Mouse (Mus musculus): ENCODE measurements at regions not wholly inside any gene's neighbourhood (a gene's known extent, or its start where the extent isn't known, plus 50 kb on each side); places are given as distances from the start of the nearest gene placed in this dataset.

GRCm38 (mm10) chr10:106113083-106113482 lies 271.9 kb upstream of the Mettl25 start:
- Histone ChIP-seq H3K4me3 (replicated peaks; ENCODE audit: low read depth, low read length) (no peak overlapping the region), H3K9ac (ENCODE audit: low read depth, low read length) (no peak overlapping the region), H3K36me3 (ENCODE audit: insufficient read depth, low read length) (no peaks in the 10 kb centered on the region), H3K27me3 (ENCODE audit: insufficient read depth, low read length) (no peaks in the 10 kb centered on the region), H3K4me2 (ENCODE audit: low read length) (no peak overlapping the region), H3K27ac (no peak overlapping the region), H3K4me1 (replicated peaks; ENCODE audit: insufficient read depth, low read length) (no peaks in the 10 kb centered on the region), H3K9me3 (replicated peaks; ENCODE audit: low read length) (no peaks in the 10 kb centered on the region)
- TF ChIP-seq CTCF (IDR thresholded peaks at IDR 0.05; ENCODE audit: low read depth), result no peak
- DNase-seq (ENCODE audit: low spot score), result peak; percentile 27
- no peak for ATAC-seq (replicated peaks; ENCODE audit: low FRiP score, low read depth)
- 33% methylated on average over 3 of the region's 3 CpGs for WGBS

- Histone ChIP-seq H3K36me3 (ENCODE audit: insufficient read depth, low read length) (no peaks in the 10 kb centered on the region), H3K4me3 (replicated peaks; ENCODE audit: low read depth, low read length) (no peak overlapping the region), H3K4me1 (replicated peaks; ENCODE audit: insufficient read depth, low read length) (no peaks in the 10 kb centered on the region), H3K27ac (no peak overlapping the region), H3K27me3 (ENCODE audit: insufficient read depth, low read length) (no peaks in the 10 kb centered on the region), H3K9ac (ENCODE audit: low read depth, low read length) (no peak overlapping the region), H3K9me3 (replicated peaks; ENCODE audit: low read length) (no peaks in the 10 kb centered on the region), H3K4me2 (ENCODE audit: low read length) (no peak overlapping the region)
- 47% methylated on average over 6 of the region's 6 CpGs for WGBS
- TF ChIP-seq CTCF (IDR thresholded peaks at IDR 0.05; ENCODE audit: low read depth), result no peak
- ATAC-seq (replicated peaks; ENCODE audit: low FRiP score, low read depth) (no peak), DNase-seq (ENCODE audit: low spot score) (no peak)
These were observed 273.7 kb upstream of the Mettl25 start for GRCm38 (mm10) chr10:106114743-106115486.

- Histone ChIP-seq H3K27ac (no peak overlapping the region), H3K4me2 (ENCODE audit: low read length) (no peak overlapping the region), H3K9ac (ENCODE audit: low read depth, low read length) (no peak overlapping the region), H3K36me3 (ENCODE audit: insufficient read depth, low read length) (no peaks in the 10 kb centered on the region), H3K9me3 (replicated peaks; ENCODE audit: low read length) (no peaks in the 10 kb centered on the region), H3K27me3 (ENCODE audit: insufficient read depth, low read length) (no peaks in the 10 kb centered on the region), H3K4me1 (replicated peaks; ENCODE audit: insufficient read depth, low read length) (no peaks in the 10 kb centered on the region), H3K4me3 (replicated peaks; ENCODE audit: low read depth, low read length) (no peak overlapping the region)
- no peak for TF ChIP-seq CTCF (IDR thresholded peaks at IDR 0.05; ENCODE audit: low read depth)
- DNase-seq (ENCODE audit: low spot score), result no peak
- 76% methylated on average over 2 of the region's 2 CpGs for WGBS
- ATAC-seq (replicated peaks; ENCODE audit: low FRiP score, low read depth), result no peak
These were observed 280.6 kb upstream of the Mettl25 start for GRCm38 (mm10) chr10:106121826-106122225.

GRCm38 (mm10) chr10:106122952-106123351 lies 281.8 kb upstream of the Mettl25 start:
- DNase-seq (ENCODE audit: low spot score), result no peak
- no peaks in the 10 kb centered on the region for H3K36me3 ChIP-seq (ENCODE audit: insufficient read depth, low read length)
- WGBS, result 82% methylated on average over 8 of the region's 8 CpGs
- H3K27ac ChIP-seq, result no peak overlapping the region
- ATAC-seq (replicated peaks; ENCODE audit: low FRiP score, low read depth), result no peak
- H3K4me1 ChIP-seq (replicated peaks; ENCODE audit: insufficient read depth, low read length), result no peaks in the 10 kb centered on the region
- H3K9me3 ChIP-seq (replicated peaks; ENCODE audit: low read length), result no peaks in the 10 kb centered on the region
- no peak for TF ChIP-seq CTCF (IDR thresholded peaks at IDR 0.05; ENCODE audit: low read depth)
- H3K27me3 ChIP-seq (ENCODE audit: insufficient read depth, low read length), result no peaks in the 10 kb centered on the region
- no peak overlapping the region for H3K4me2 ChIP-seq (ENCODE audit: low read length)
- no peak overlapping the region for H3K4me3 ChIP-seq (replicated peaks; ENCODE audit: low read depth, low read length)
- no peak overlapping the region for H3K9ac ChIP-seq (ENCODE audit: low read depth, low read length)

GRCm38 (mm10) chr10:106172131-106172530 lies 298.0 kb upstream of the Ppfia2 start:
- H3K27ac ChIP-seq, result no peak overlapping the region

GRCm38 (mm10) chr10:106174433-106174832 lies 295.7 kb upstream of the Ppfia2 start:
- Histone ChIP-seq H3K4me2 (ENCODE audit: low read length) (no peak overlapping the region), H3K36me3 (ENCODE audit: insufficient read depth, low read length) (no peaks in the 10 kb centered on the region), H3K9ac (ENCODE audit: low read depth, low read length) (no peak overlapping the region), H3K9me3 (replicated peaks; ENCODE audit: low read length) (no peaks in the 10 kb centered on the region), H3K27me3 (ENCODE audit: insufficient read depth, low read length) (no peaks in the 10 kb centered on the region), H3K27ac (no peak overlapping the region), H3K4me3 (replicated peaks; ENCODE audit: low read depth, low read length) (no peak overlapping the region), H3K4me1 (replicated peaks; ENCODE audit: insufficient read depth, low read length) (no peaks in the 10 kb centered on the region)
- DNase-seq (ENCODE audit: low spot score) (peak; percentile 6), ATAC-seq (replicated peaks; ENCODE audit: low FRiP score, low read depth) (no peak)
- no peak for TF ChIP-seq CTCF (IDR thresholded peaks at IDR 0.05; ENCODE audit: low read depth)
- 35% methylated on average over 1 of the region's 1 CpGs for WGBS

More at GRCm38 (mm10) chr10:106172131-106172530, 298.0 kb upstream of the Ppfia2 start:
- no peak overlapping the region for H3K4me3 ChIP-seq (replicated peaks; ENCODE audit: low read depth, low read length)
- no peak for ATAC-seq (replicated peaks; ENCODE audit: low FRiP score, low read depth)
- TF ChIP-seq CTCF (IDR thresholded peaks at IDR 0.05; ENCODE audit: low read depth), result no peak
- no peaks in the 10 kb centered on the region for H3K9me3 ChIP-seq (replicated peaks; ENCODE audit: low read length)
- DNase-seq (ENCODE audit: low spot score), result peak; percentile 26
- 41% methylated on average over 3 of the region's 3 CpGs for WGBS
- H3K4me2 ChIP-seq (ENCODE audit: low read length), result no peak overlapping the region
- no peaks in the 10 kb centered on the region for H3K4me1 ChIP-seq (replicated peaks; ENCODE audit: insufficient read depth, low read length)
- no peaks in the 10 kb centered on the region for H3K36me3 ChIP-seq (ENCODE audit: insufficient read depth, low read length)
- no peak overlapping the region for H3K9ac ChIP-seq (ENCODE audit: low read depth, low read length)
- H3K27me3 ChIP-seq (ENCODE audit: insufficient read depth, low read length), result no peaks in the 10 kb centered on the region

GRCm38 (mm10) chr10:106179651-106180050 lies 290.5 kb upstream of the Ppfia2 start:
- Histone ChIP-seq H3K4me1 (replicated peaks; ENCODE audit: insufficient read depth, low read length) (no peaks in the 10 kb centered on the region), H3K9me3 (replicated peaks; ENCODE audit: low read length) (no peaks in the 10 kb centered on the region), H3K27ac (no peak overlapping the region), H3K9ac (ENCODE audit: low read depth, low read length) (no peak overlapping the region), H3K36me3 (ENCODE audit: insufficient read depth, low read length) (no peaks in the 10 kb centered on the region), H3K4me2 (ENCODE audit: low read length) (no peak overlapping the region), H3K27me3 (ENCODE audit: insufficient read depth, low read length) (no peaks in the 10 kb centered on the region), H3K4me3 (replicated peaks; ENCODE audit: low read depth, low read length) (no peak overlapping the region)
- TF ChIP-seq CTCF (IDR thresholded peaks at IDR 0.05; ENCODE audit: low read depth), result no peak
- DNase-seq (ENCODE audit: low spot score) (no peak), ATAC-seq (replicated peaks; ENCODE audit: low FRiP score, low read depth) (no peak)
- WGBS, result 85% methylated on average over 3 of the region's 3 CpGs

Measured in kidney, postnatal 0 days (tissue).